Mouse (Mus musculus): ENCODE data around the gene Gm10273.

DNA sequence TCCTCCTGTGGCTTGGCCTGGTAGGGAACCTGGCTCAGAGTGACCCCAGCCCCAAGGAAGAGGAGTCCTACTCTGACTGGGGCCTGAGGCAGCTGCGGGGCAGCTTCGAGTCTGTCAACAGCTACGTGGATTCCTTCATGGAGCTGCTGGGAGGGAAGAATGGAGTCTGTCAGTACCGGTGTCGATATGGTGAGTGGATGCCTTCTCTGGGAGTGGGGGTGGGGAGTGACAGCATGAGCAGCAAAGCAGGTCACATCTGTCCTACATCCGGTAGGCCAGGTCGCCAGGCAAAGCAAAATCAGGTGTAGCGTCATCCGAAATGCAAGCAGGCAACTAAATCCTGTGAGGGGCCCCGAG is 8.3 kb downstream of the Gm10273 start:
- TF ChIP-seq CTCF (IDR thresholded peaks at IDR 0.05; ENCODE audit: borderline replicate concordance, extremely low read depth, insufficient read depth, insufficient read length) (no peak), POLR2A (IDR thresholded peaks at IDR 0.05; ENCODE audit: borderline replicate concordance, extremely low read depth, insufficient read depth, insufficient read length, poor library complexity, severe bottlenecking) (no peak)
